33 mouse cellular contexts compared by ENCODE assay signal in genomic region chr7:143011226-143011625, GRCm38 (mm10). TPM values are rescaled to one million over a fixed set of nuclear protein-coding genes. Genes with fewer than 3 reads are reported as not detected.
DNase-seq lines count a peak whose midpoint lies in the region; ATAC-seq and TF ChIP-seq lines count a peak whose summit lies in the region.
"Had no signal": no experiment of that assay in that cellular context is flagged by ENCODE, and none has a peak within 500 bp of the region (broad histone marks: within the 10 kb centered on the region; RNA-seq: fewer than 3 reads in every experiment).

No protein-coding gene starts in this region.

- H3K9me3 ChIP-seq in liver, embryonic 13.5 days (replicated peaks), result no peaks in the 10 kb centered on the region
- no peaks in the 10 kb centered on the region for H3K9me3 ChIP-seq in liver, embryonic 11.5 days (ENCODE audit: control insufficient read depth, low read length)
- H3K9me3 ChIP-seq in stomach, embryonic 14.5 days (ENCODE audit: control insufficient read depth, low read depth, low read length), result no peaks in the 10 kb centered on the region
- no peaks in the 10 kb centered on the region for H3K9me3 ChIP-seq in stomach, postnatal 0 days (ENCODE audit: control insufficient read depth, low read length)
- no peaks in the 10 kb centered on the region for H3K9me3 ChIP-seq in limb, embryonic 12.5 days
- H3K9me3 ChIP-seq in stomach, embryonic 16.5 days (replicated peaks; ENCODE audit: control insufficient read depth, low read length), result no peaks in the 10 kb centered on the region
- H3K9me3 ChIP-seq in neural tube, embryonic 15.5 days (replicated peaks), result no peaks in the 10 kb centered on the region
- H3K9me3 ChIP-seq: embryonic facial prominence, embryonic 10.5 days; embryonic facial prominence, embryonic 15.5 days; forebrain, embryonic 12.5 days; G1E; heart, embryonic 13.5 days; midbrain, embryonic 10.5 days had no signal

- peaks cover 81% of the 10 kb centered on the region for H3K4me1 ChIP-seq in liver, embryonic 13.5 days (replicated peaks)
- H3K4me1 ChIP-seq in liver, embryonic 11.5 days (replicated peaks; ENCODE audit: control insufficient read depth, insufficient read depth, low read length), result peaks cover 41% of the 10 kb centered on the region
- H3K4me1 ChIP-seq in stomach, embryonic 14.5 days (ENCODE audit: control insufficient read depth, insufficient read depth, low read length), result peaks cover 63% of the 10 kb centered on the region
- peaks cover 25% of the 10 kb centered on the region for H3K4me1 ChIP-seq in stomach, postnatal 0 days (replicated peaks; ENCODE audit: control insufficient read depth, insufficient read depth)
- H3K4me1 ChIP-seq in limb, embryonic 12.5 days (replicated peaks), result peaks cover 58% of the 10 kb centered on the region
- H3K4me1 ChIP-seq in stomach, embryonic 16.5 days (ENCODE audit: control insufficient read depth, insufficient read depth, low read length), result peaks cover 67% of the 10 kb centered on the region
- H3K4me1 ChIP-seq in neural tube, embryonic 15.5 days, result peaks cover 57% of the 10 kb centered on the region

- peaks cover 41% of the 10 kb centered on the region for H3K36me3 ChIP-seq in liver, embryonic 13.5 days
- no peaks in the 10 kb centered on the region for H3K36me3 ChIP-seq in liver, embryonic 11.5 days (ENCODE audit: control insufficient read depth, insufficient read depth, low read length)
- no peaks in the 10 kb centered on the region for H3K36me3 ChIP-seq in stomach, embryonic 14.5 days (ENCODE audit: control insufficient read depth, insufficient read depth, low read length)
- no peaks in the 10 kb centered on the region for H3K36me3 ChIP-seq in stomach, postnatal 0 days (ENCODE audit: control insufficient read depth, insufficient read depth, low read length)
- H3K36me3 ChIP-seq in limb, embryonic 12.5 days, result no peaks in the 10 kb centered on the region
- no peaks in the 10 kb centered on the region for H3K36me3 ChIP-seq in stomach, embryonic 16.5 days (ENCODE audit: control insufficient read depth, insufficient read depth, low read length)
- no peaks in the 10 kb centered on the region for H3K36me3 ChIP-seq in neural tube, embryonic 15.5 days
- H3K36me3 ChIP-seq: embryonic facial prominence, embryonic 10.5 days; embryonic facial prominence, embryonic 15.5 days; forebrain, embryonic 12.5 days; heart, embryonic 13.5 days; midbrain, embryonic 10.5 days had no signal

- no peak for ATAC-seq in liver, embryonic 13.5 days (ENCODE audit: low read depth)
- ATAC-seq in liver, embryonic 11.5 days (replicated peaks; ENCODE audit: low FRiP score), result no peak
- no peak for ATAC-seq in stomach, embryonic 14.5 days (ENCODE audit: insufficient number of reproducible peaks, insufficient read depth, low FRiP score, low read depth)
- no peak for ATAC-seq in stomach, postnatal 0 days (ENCODE audit: low FRiP score, low TSS enrichment)
- no peak for ATAC-seq in limb, embryonic 12.5 days (ENCODE audit: insufficient number of reproducible peaks, insufficient read depth, low FRiP score, low TSS enrichment, low read depth)
- ATAC-seq in stomach, embryonic 16.5 days (ENCODE audit: insufficient read depth, low FRiP score), result no peak
- no peak for ATAC-seq in neural tube, embryonic 15.5 days (ENCODE audit: low FRiP score)
- ATAC-seq in granulocyte monocyte progenitor cell, adult 5-6 weeks (replicated peaks; ENCODE audit: poor library complexity, severe bottlenecking), result no peak
- ATAC-seq: forebrain, postnatal 0 days; inflammation-experienced regulatory T-cells, adult 6 months; Patski had no signal

- H3K27ac ChIP-seq in liver, embryonic 13.5 days, result peak overlapping the region; percentile 47
- H3K27ac ChIP-seq in liver, embryonic 11.5 days (ENCODE audit: low read depth, low read length), result no peak overlapping the region
- H3K27ac ChIP-seq in stomach, embryonic 14.5 days (ENCODE audit: low read length), result peak overlapping the region; percentile 76
- H3K27ac ChIP-seq in stomach, postnatal 0 days (replicated peaks), result no peak overlapping the region
- H3K27ac ChIP-seq in limb, embryonic 12.5 days, result peak overlapping the region; percentile 97; the same call in 1 of the 2 replicates
- H3K27ac ChIP-seq in stomach, embryonic 16.5 days (ENCODE audit: low read length), result peak overlapping the region; percentile 66; the same call in 1 of the 2 replicates
- H3K27ac ChIP-seq in neural tube, embryonic 15.5 days (replicated peaks), result no peak overlapping the region
- H3K27ac ChIP-seq: embryonic facial prominence, embryonic 10.5 days; embryonic facial prominence, embryonic 15.5 days; forebrain, embryonic 12.5 days; hindbrain, embryonic 14.5 days; kidney, postnatal 0 days; midbrain, embryonic 10.5 days had no signal

- no peak overlapping the region for H3K9ac ChIP-seq in liver, embryonic 13.5 days
- H3K9ac ChIP-seq in liver, embryonic 11.5 days (ENCODE audit: low read depth, low read length), result no peak overlapping the region
- no peak overlapping the region for H3K9ac ChIP-seq in stomach, embryonic 14.5 days (replicated peaks; ENCODE audit: low read depth, low read length)
- H3K9ac ChIP-seq in stomach, postnatal 0 days (ENCODE audit: low read length), result no peak overlapping the region
- no peak overlapping the region for H3K9ac ChIP-seq in limb, embryonic 12.5 days (replicated peaks)
- no peak overlapping the region for H3K9ac ChIP-seq in stomach, embryonic 16.5 days (ENCODE audit: low read length)
- H3K9ac ChIP-seq in neural tube, embryonic 15.5 days (replicated peaks), result no peak overlapping the region
- H3K9ac ChIP-seq: embryonic facial prominence, embryonic 15.5 days; forebrain, embryonic 12.5 days; forebrain, postnatal 0 days; heart, embryonic 13.5 days; hindbrain, embryonic 14.5 days had no signal

- H3K4me2 ChIP-seq in liver, embryonic 13.5 days, result no peak overlapping the region
- H3K4me2 ChIP-seq in liver, embryonic 11.5 days, result no peak overlapping the region
- no peak overlapping the region for H3K4me2 ChIP-seq in stomach, embryonic 14.5 days (replicated peaks; ENCODE audit: low read depth, low read length)
- H3K4me2 ChIP-seq in stomach, postnatal 0 days (replicated peaks; ENCODE audit: low read depth), result no peak overlapping the region
- H3K4me2 ChIP-seq in limb, embryonic 12.5 days, result no peak overlapping the region
- no peak overlapping the region for H3K4me2 ChIP-seq in stomach, embryonic 16.5 days (ENCODE audit: low read depth, low read length)
- H3K4me2 ChIP-seq in neural tube, embryonic 15.5 days, result no peak overlapping the region
- H3K4me2 ChIP-seq: embryonic facial prominence, embryonic 15.5 days; forebrain, embryonic 12.5 days; heart, embryonic 13.5 days; hindbrain, embryonic 14.5 days had no signal

- no peak overlapping the region for H3K4me3 ChIP-seq in liver, embryonic 13.5 days (replicated peaks)
- no peak overlapping the region for H3K4me3 ChIP-seq in liver, embryonic 11.5 days (ENCODE audit: low read depth, low read length)
- no peak overlapping the region for H3K4me3 ChIP-seq in stomach, embryonic 14.5 days (ENCODE audit: low read depth, low read length)
- H3K4me3 ChIP-seq in stomach, postnatal 0 days (ENCODE audit: low read depth, low read length), result no peak overlapping the region
- no peak overlapping the region for H3K4me3 ChIP-seq in limb, embryonic 12.5 days (replicated peaks)
- no peak overlapping the region for H3K4me3 ChIP-seq in stomach, embryonic 16.5 days (replicated peaks; ENCODE audit: low read length)
- no peak overlapping the region for H3K4me3 ChIP-seq in neural tube, embryonic 15.5 days (replicated peaks)
- H3K4me3 ChIP-seq: embryonic facial prominence, embryonic 10.5 days; embryonic facial prominence, embryonic 15.5 days; forebrain, embryonic 12.5 days; heart, embryonic 13.5 days; midbrain, embryonic 10.5 days had no signal

- TF ChIP-seq CTCF in stomach, postnatal 0 days (IDR thresholded peaks at IDR 0.05; ENCODE audit: low read depth), result no peak

- TF ChIP-seq EP300 in stomach, postnatal 0 days (optimal IDR thresholded peaks at IDR 0.05), result no peak

- DNase-seq in liver, embryonic 13.5 days, result no peak
- DNase-seq in liver, embryonic 11.5 days (ENCODE audit: low spot score), result no peak
- DNase-seq in stomach, postnatal 0 days (ENCODE audit: low spot score), result no peak
- DNase-seq: adrenal gland, postnatal 10 days; B cell, adult 2 months; cerebellum, adult 8-10 months; cerebellum, postnatal 25 days; forebrain, postnatal 0 days; gastrocnemius, postnatal 14 days; heart, postnatal 10 days; kidney, adult 2 months; layer of hippocampus, postnatal 36 days; left cerebral cortex, postnatal 4 days; lung, postnatal 14 days; right cerebral cortex, postnatal 25 days; spleen, adult 18-20 months had no signal

- WGBS in liver, embryonic 13.5 days (ENCODE audit: insufficient replicate concordance), result 77% methylated on average over 1 of the region's 1 CpGs
- WGBS in liver, embryonic 11.5 days, result 83% methylated on average over 1 of the region's 1 CpGs
- WGBS in stomach, embryonic 14.5 days, result 58% methylated on average over 1 of the region's 1 CpGs
- WGBS in stomach, postnatal 0 days, result 74% methylated on average over 1 of the region's 1 CpGs
- 75% methylated on average over 1 of the region's 1 CpGs for WGBS in limb, embryonic 12.5 days
- WGBS in stomach, embryonic 16.5 days, result 55% methylated on average over 1 of the region's 1 CpGs
- 81% methylated on average over 1 of the region's 1 CpGs for WGBS in neural tube, embryonic 15.5 days

- no peaks in the 10 kb centered on the region for H3K27me3 ChIP-seq in liver, embryonic 13.5 days
- H3K27me3 ChIP-seq in liver, embryonic 11.5 days (replicated peaks; ENCODE audit: control insufficient read depth, insufficient read depth, low read length), result no peaks in the 10 kb centered on the region
- H3K27me3 ChIP-seq in stomach, embryonic 14.5 days (ENCODE audit: control insufficient read depth, insufficient read depth, low read length), result no peaks in the 10 kb centered on the region
- no peaks in the 10 kb centered on the region for H3K27me3 ChIP-seq in stomach, postnatal 0 days (ENCODE audit: control insufficient read depth, insufficient read depth, low read length)
- no peaks in the 10 kb centered on the region for H3K27me3 ChIP-seq in limb, embryonic 12.5 days
- no peaks in the 10 kb centered on the region for H3K27me3 ChIP-seq in stomach, embryonic 16.5 days (ENCODE audit: control insufficient read depth, insufficient read depth, low read length)
- no peaks in the 10 kb centered on the region for H3K27me3 ChIP-seq in neural tube, embryonic 15.5 days (replicated peaks)
- H3K27me3 ChIP-seq: embryonic facial prominence, embryonic 15.5 days; forebrain, embryonic 12.5 days; heart, embryonic 13.5 days; Patski had no signal

RNA-seq across cellular contexts. Expression of gene Tspan32, which starts 6.4 kb away (rescaled TPM):
- 89.4 and 99.6 TPM in 2 replicates for polyA plus RNA-seq in liver, embryonic 13.5 days (2015; fragmentation: Nextera tagmentation; extraction: Ambion mirVana)
- polyA plus RNA-seq in liver, embryonic 11.5 days (2014; fragmentation: Nextera tagmentation; extraction: Ambion mirVana), result 115 and 118 TPM in 2 replicates
- 1.3 and 1.6 TPM in 2 replicates for polyA plus RNA-seq in stomach, embryonic 14.5 days (2014; fragmentation: Nextera tagmentation; extraction: Ambion mirVana)
- polyA plus RNA-seq in stomach, postnatal 0 days (2015; fragmentation: Nextera tagmentation; extraction: Ambion mirVana), result 0.61 and 0.98 TPM in 2 replicates
- 2.2 and 2.8 TPM in 2 replicates for polyA plus RNA-seq in limb, embryonic 12.5 days (2016; fragmentation: Nextera tagmentation; extraction: Ambion mirVana)
- polyA plus RNA-seq in stomach, embryonic 16.5 days (2015; fragmentation: Nextera tagmentation; extraction: Ambion mirVana), result 4.1 and 6.0 TPM in 2 replicates
- 0.51 and 1.4 TPM in 2 replicates for polyA plus RNA-seq in neural tube, embryonic 15.5 days (2015; fragmentation: Nextera tagmentation; extraction: Ambion mirVana)
- total RNA-seq in granulocyte monocyte progenitor cell, adult 5-6 weeks (2014; fragmentation: Nextera tagmentation), result 140 and 158 TPM in 2 replicates
- 95.1 and 117 TPM in 2 replicates for total RNA-seq in granulocyte monocyte progenitor cell, adult 5-6 weeks (2017)
- total RNA-seq: left cerebral cortex, postnatal 4 days had no signal

RNA-seq across cellular contexts. Expression of gene Cd81, which starts 41.3 kb away (rescaled TPM):
- 130 and 131 TPM in 2 replicates for polyA plus RNA-seq in liver, embryonic 13.5 days (2015; fragmentation: Nextera tagmentation; extraction: Ambion mirVana)
- polyA plus RNA-seq in liver, embryonic 11.5 days (2014; fragmentation: Nextera tagmentation; extraction: Ambion mirVana), result 273 and 276 TPM in 2 replicates
- 705 and 725 TPM in 2 replicates for polyA plus RNA-seq in stomach, embryonic 14.5 days (2014; fragmentation: Nextera tagmentation; extraction: Ambion mirVana)
- polyA plus RNA-seq in stomach, postnatal 0 days (2015; fragmentation: Nextera tagmentation; extraction: Ambion mirVana), result 372 and 381 TPM in 2 replicates
- 331 and 337 TPM in 2 replicates for polyA plus RNA-seq in limb, embryonic 12.5 days (2016; fragmentation: Nextera tagmentation; extraction: Ambion mirVana)
- polyA plus RNA-seq in stomach, embryonic 16.5 days (2015; fragmentation: Nextera tagmentation; extraction: Ambion mirVana), result 638 and 686 TPM in 2 replicates
- polyA plus RNA-seq in neural tube, embryonic 15.5 days (2015; fragmentation: Nextera tagmentation; extraction: Ambion mirVana), result 493 and 522 TPM in 2 replicates
- 63.8 and 77.3 TPM in 2 replicates for total RNA-seq in granulocyte monocyte progenitor cell, adult 5-6 weeks (2014; fragmentation: Nextera tagmentation)
- 159 and 201 TPM in 2 replicates for total RNA-seq in granulocyte monocyte progenitor cell, adult 5-6 weeks (2017)

RNA-seq across cellular contexts. Expression of gene Ascl2, which starts 42.2 kb away (rescaled TPM):
- 0.83 and 0.85 TPM in 2 replicates for polyA plus RNA-seq in liver, embryonic 13.5 days (2015; fragmentation: Nextera tagmentation; extraction: Ambion mirVana)
- polyA plus RNA-seq in liver, embryonic 11.5 days (2014; fragmentation: Nextera tagmentation; extraction: Ambion mirVana), result 1.5 and 1.8 TPM in 2 replicates
- 3.9 and 4.6 TPM in 2 replicates for polyA plus RNA-seq in stomach, embryonic 14.5 days (2014; fragmentation: Nextera tagmentation; extraction: Ambion mirVana)
- 4.3 and 4.5 TPM in 2 replicates for polyA plus RNA-seq in stomach, postnatal 0 days (2015; fragmentation: Nextera tagmentation; extraction: Ambion mirVana)
- polyA plus RNA-seq in limb, embryonic 12.5 days (2016; fragmentation: Nextera tagmentation; extraction: Ambion mirVana), result 0.42 and 1.1 TPM in 2 replicates
- 6.2 and 6.7 TPM in 2 replicates for polyA plus RNA-seq in stomach, embryonic 16.5 days (2015; fragmentation: Nextera tagmentation; extraction: Ambion mirVana)
- 0.58 and 1.5 TPM in 2 replicates for polyA plus RNA-seq in neural tube, embryonic 15.5 days (2015; fragmentation: Nextera tagmentation; extraction: Ambion mirVana)
- 2.0 TPM in 2 replicates for total RNA-seq in granulocyte monocyte progenitor cell, adult 5-6 weeks (2014; fragmentation: Nextera tagmentation)
- 0.34 and 0.82 TPM in 2 replicates for total RNA-seq in granulocyte monocyte progenitor cell, adult 5-6 weeks (2017)
- total RNA-seq: forebrain, postnatal 0 days; G1E; gastrocnemius, postnatal 14 days; heart, adult 8-10 months; heart, postnatal 10 days; hematopoietic stem cell, adult 5-6 weeks had no signal
- polyA plus RNA-seq: G1E had no signal

RNA-seq across cellular contexts. Expression of gene Tssc4, which starts 57.8 kb away (rescaled TPM):
- 44.2 and 45.3 TPM in 2 replicates for polyA plus RNA-seq in liver, embryonic 13.5 days (2015; fragmentation: Nextera tagmentation; extraction: Ambion mirVana)
- 48.9 and 52.2 TPM in 2 replicates for polyA plus RNA-seq in liver, embryonic 11.5 days (2014; fragmentation: Nextera tagmentation; extraction: Ambion mirVana)
- 61.3 and 66.6 TPM in 2 replicates for polyA plus RNA-seq in stomach, embryonic 14.5 days (2014; fragmentation: Nextera tagmentation; extraction: Ambion mirVana)
- polyA plus RNA-seq in stomach, postnatal 0 days (2015; fragmentation: Nextera tagmentation; extraction: Ambion mirVana), result 44.7 and 46.9 TPM in 2 replicates
- 116 and 121 TPM in 2 replicates for polyA plus RNA-seq in limb, embryonic 12.5 days (2016; fragmentation: Nextera tagmentation; extraction: Ambion mirVana)
- polyA plus RNA-seq in stomach, embryonic 16.5 days (2015; fragmentation: Nextera tagmentation; extraction: Ambion mirVana), result 75.8 and 84.7 TPM in 2 replicates
- polyA plus RNA-seq in neural tube, embryonic 15.5 days (2015; fragmentation: Nextera tagmentation; extraction: Ambion mirVana), result 92.9 and 94.5 TPM in 2 replicates
- total RNA-seq in granulocyte monocyte progenitor cell, adult 5-6 weeks (2014; fragmentation: Nextera tagmentation), result 28.1 and 62.3 TPM in 2 replicates
- 33.9 and 45.6 TPM in 2 replicates for total RNA-seq in granulocyte monocyte progenitor cell, adult 5-6 weeks (2017)

Comparison
In these comparisons a context has a peak if more than half of its experiments do, and no peak if none do; other contexts are left out.
1. H3K27ac ChIP-seq: peak in liver, embryonic 13.5 days (single experiment), stomach, embryonic 14.5 days (single experiment), limb, embryonic 12.5 days (single experiment) and stomach, embryonic 16.5 days (single experiment); none in liver, embryonic 11.5 days (single experiment), stomach, postnatal 0 days (single experiment) and neural tube, embryonic 15.5 days (single experiment).
2. RNA of gene Tspan32, which starts 6.4 kb away (polyA plus RNA-seq): 115 to 118 TPM in liver, embryonic 11.5 days and 89.4 to 99.6 TPM in liver, embryonic 13.5 days; 4.1 to 6.0 TPM in stomach, embryonic 16.5 days, 2.2 to 2.8 TPM in limb, embryonic 12.5 days, 1.3 to 1.6 TPM in stomach, embryonic 14.5 days, 0.61 to 0.98 TPM in stomach, postnatal 0 days and 0.51 to 1.4 TPM in neural tube, embryonic 15.5 days; every median in the first group is over 10 times any median in the second.